Mouse (Mus musculus): ENCODE measurements around the gene Tspo. TPM values are rescaled to one million over a fixed set of nuclear protein-coding genes. Genes with fewer than 3 reads are reported as not detected.
A peak's percentile ranks its signal among the peaks of the same experiment; 100 is the strongest.

The Tspo gene
- polyA plus RNA-seq, 1 experiment from 2014 or later, result 11.2 TPM

GRCm38 (mm10) chr15:83592260-83593188 lies 29.1 kb downstream of the Tspo start:
- Histone ChIP-seq H3K27me3 (no peaks in the 10 kb centered on the region), H3K4me3 (no peak overlapping the region), H3K9me3 (no peaks in the 10 kb centered on the region), H3K4me2 (replicated peaks) (no peak overlapping the region), H3K27ac (replicated peaks) (no peak overlapping the region), H3K4me1 (peaks cover 25% of the 10 kb centered on the region), H3K36me3 (peaks cover 5% of the 10 kb centered on the region; the same call in 1 of the 2 replicates), H3K9ac (replicated peaks) (no peak overlapping the region)
- WGBS, result 82% methylated on average over 8 of the region's 8 CpGs
- ATAC-seq (replicated peaks), result no peak

- peaks cover 25% of the 10 kb centered on the region for H3K4me1 ChIP-seq
- H3K4me2 ChIP-seq (replicated peaks), result peak overlapping the region; percentile 74
- H3K9ac ChIP-seq (replicated peaks), result no peak overlapping the region
- peaks cover 3% of the 10 kb centered on the region; the same call in 1 of the 2 replicates for H3K36me3 ChIP-seq
- no peaks in the 10 kb centered on the region for H3K27me3 ChIP-seq
- no peak for ATAC-seq (replicated peaks)
- H3K9me3 ChIP-seq, result no peaks in the 10 kb centered on the region
- no peak overlapping the region for H3K27ac ChIP-seq (replicated peaks)
- peak overlapping the region; percentile 61; the same call in 1 of the 2 replicates for H3K4me3 ChIP-seq
These were observed 29.8 kb downstream of the Tspo start for GRCm38 (mm10) chr15:83593189-83593585.

GRCm38 (mm10) chr15:83593702-83594512 lies 30.5 kb downstream of the Tspo start:
- 12% methylated on average over 19 of the region's 19 CpGs for WGBS
- Histone ChIP-seq H3K9me3 (no peaks in the 10 kb centered on the region), H3K27me3 (no peaks in the 10 kb centered on the region), H3K4me2 (replicated peaks) (peak overlapping the region; percentile 74), H3K36me3 (no peaks in the 10 kb centered on the region), H3K4me3 (peak overlapping the region; percentile 61), H3K4me1 (peaks cover 25% of the 10 kb centered on the region), H3K9ac (replicated peaks) (peak overlapping the region; percentile 75), H3K27ac (replicated peaks) (peak overlapping the region; percentile 71)
- ATAC-seq (replicated peaks), result peak; percentile 29; the same call in 1 of the 2 replicates

- no peaks in the 10 kb centered on the region for H3K36me3 ChIP-seq
- peak within 1 kb of the TSS; percentile 75 for H3K9ac ChIP-seq (replicated peaks)
- peaks cover 25% of the 10 kb centered on the region for H3K4me1 ChIP-seq
- H3K9me3 ChIP-seq, result no peaks in the 10 kb centered on the region
- peak; percentile 96 for ATAC-seq (replicated peaks)
- H3K27ac ChIP-seq (replicated peaks), result peak within 1 kb of the TSS; percentile 71
- no peaks in the 10 kb centered on the region for H3K27me3 ChIP-seq
- under 1% methylated on average over 68 of the region's 68 CpGs for WGBS
- H3K4me3 ChIP-seq, result peak within 1 kb of the TSS; percentile 61
- H3K4me2 ChIP-seq (replicated peaks), result peak within 1 kb of the TSS; percentile 74
These were observed 31.3 kb downstream of the Tspo start, which contains the start of gene Ttll12 for GRCm38 (mm10) chr15:83594513-83595363. Gene Ttll12, minus strand, starts transcription at chr15:83595157.

- Histone ChIP-seq H3K4me2 (replicated peaks) (peak overlapping the region; percentile 42), H3K27ac (replicated peaks) (peak overlapping the region; percentile 71), H3K9me3 (no peaks in the 10 kb centered on the region), H3K4me3 (peak overlapping the region; percentile 61), H3K9ac (replicated peaks) (peak overlapping the region; percentile 75), H3K4me1 (peaks cover 25% of the 10 kb centered on the region), H3K36me3 (no peaks in the 10 kb centered on the region), H3K27me3 (no peaks in the 10 kb centered on the region)
- WGBS, result 36% methylated on average over 7 of the region's 7 CpGs
- ATAC-seq (replicated peaks), result peak; percentile 37; the same call in 1 of the 2 replicates
These were observed 31.9 kb downstream of the Tspo start for GRCm38 (mm10) chr15:83595364-83595711.

- no peak for ATAC-seq (replicated peaks)
- no peaks in the 10 kb centered on the region for H3K27me3 ChIP-seq
- WGBS, result 87% methylated on average over 4 of the region's 4 CpGs
- peaks cover 25% of the 10 kb centered on the region for H3K4me1 ChIP-seq
- H3K4me2 ChIP-seq (replicated peaks), result no peak overlapping the region
- H3K9me3 ChIP-seq, result no peaks in the 10 kb centered on the region
- H3K9ac ChIP-seq (replicated peaks), result no peak overlapping the region
- no peak overlapping the region for H3K27ac ChIP-seq (replicated peaks)
- H3K36me3 ChIP-seq, result no peaks in the 10 kb centered on the region
- H3K4me3 ChIP-seq, result no peak overlapping the region
These were observed 33.4 kb downstream of the Tspo start for GRCm38 (mm10) chr15:83596833-83597232.

- Histone ChIP-seq H3K4me2 (replicated peaks) (no peak overlapping the region), H3K27ac (replicated peaks) (no peak overlapping the region), H3K4me1 (no peaks in the 10 kb centered on the region), H3K27me3 (no peaks in the 10 kb centered on the region), H3K9ac (replicated peaks) (no peak overlapping the region), H3K9me3 (no peaks in the 10 kb centered on the region), H3K36me3 (no peaks in the 10 kb centered on the region), H3K4me3 (no peak overlapping the region)
- 69% methylated on average over 4 of the region's 4 CpGs for WGBS
- no peak for ATAC-seq (replicated peaks)
These were observed 37.8 kb downstream of the Tspo start for GRCm38 (mm10) chr15:83601185-83601584.

- WGBS, result 85% methylated on average over 13 of the region's 13 CpGs
- H3K36me3 ChIP-seq, result no peaks in the 10 kb centered on the region
- no peak overlapping the region for H3K4me3 ChIP-seq
- no peaks in the 10 kb centered on the region for H3K9me3 ChIP-seq
- no peaks in the 10 kb centered on the region for H3K4me1 ChIP-seq
- no peak overlapping the region for H3K4me2 ChIP-seq (replicated peaks)
- no peak for ATAC-seq (replicated peaks)
- H3K27me3 ChIP-seq, result no peaks in the 10 kb centered on the region
- no peak overlapping the region for H3K9ac ChIP-seq (replicated peaks)
- H3K27ac ChIP-seq (replicated peaks), result no peak overlapping the region
These were observed 39.1 kb downstream of the Tspo start for GRCm38 (mm10) chr15:83602372-83603045.

GRCm38 (mm10) chr15:83603046-83603396 lies 39.6 kb downstream of the Tspo start:
- ATAC-seq (replicated peaks), result no peak
- no peaks in the 10 kb centered on the region for H3K36me3 ChIP-seq
- no peak overlapping the region for H3K4me3 ChIP-seq
- H3K27ac ChIP-seq (replicated peaks), result no peak overlapping the region
- no peaks in the 10 kb centered on the region for H3K9me3 ChIP-seq
- no peak overlapping the region for H3K4me2 ChIP-seq (replicated peaks)
- H3K9ac ChIP-seq (replicated peaks), result no peak overlapping the region
- no peaks in the 10 kb centered on the region for H3K4me1 ChIP-seq
- no peaks in the 10 kb centered on the region for H3K27me3 ChIP-seq
- 100% methylated on average over 1 of the region's 1 CpGs for WGBS

GRCm38 (mm10) chr15:83603426-83603825 lies 40.0 kb downstream of the Tspo start:
- Histone ChIP-seq H3K27ac (replicated peaks) (no peak overlapping the region), H3K4me1 (no peaks in the 10 kb centered on the region), H3K27me3 (no peaks in the 10 kb centered on the region), H3K9ac (replicated peaks) (no peak overlapping the region), H3K4me2 (replicated peaks) (no peak overlapping the region), H3K4me3 (no peak overlapping the region), H3K36me3 (no peaks in the 10 kb centered on the region), H3K9me3 (no peaks in the 10 kb centered on the region)
- no peak for ATAC-seq (replicated peaks)
- WGBS, result 95% methylated on average over 7 of the region's 7 CpGs

- Histone ChIP-seq H3K27ac (replicated peaks) (no peak overlapping the region), H3K9ac (replicated peaks) (no peak overlapping the region), H3K4me2 (replicated peaks) (no peak overlapping the region), H3K4me1 (no peaks in the 10 kb centered on the region), H3K36me3 (no peaks in the 10 kb centered on the region), H3K27me3 (no peaks in the 10 kb centered on the region), H3K9me3 (no peaks in the 10 kb centered on the region), H3K4me3 (no peak overlapping the region)
- 92% methylated on average over 11 of the region's 11 CpGs for WGBS
- ATAC-seq (replicated peaks), result no peak
These were observed 42.8 kb downstream of the Tspo start for GRCm38 (mm10) chr15:83606216-83606615.

All from forebrain, embryonic 15.5 days (tissue).